Mouse (Mus musculus) forelimb bud, embryonic 11.5 days (tissue): ENCODE data around the gene Tmed1.
"Not testable (repeated sequence)": the region's sequence is repeated elsewhere in the genome, so short reads cannot be mapped to it uniquely, and the experiment has no call there.

ENCODE experiments used
- DNase-seq: peaks from one replicate; pipeline ENCODE4 v3.0.0-alpha.2; 2012; ENCODE audit warnings: low read depth, low spot score

Gene Tmed1

GRCm38 (mm10) chr9:21472913-21473312 lies 37.1 kb downstream of the Tmed1 start:
- no peak for DNase-seq

DNA sequence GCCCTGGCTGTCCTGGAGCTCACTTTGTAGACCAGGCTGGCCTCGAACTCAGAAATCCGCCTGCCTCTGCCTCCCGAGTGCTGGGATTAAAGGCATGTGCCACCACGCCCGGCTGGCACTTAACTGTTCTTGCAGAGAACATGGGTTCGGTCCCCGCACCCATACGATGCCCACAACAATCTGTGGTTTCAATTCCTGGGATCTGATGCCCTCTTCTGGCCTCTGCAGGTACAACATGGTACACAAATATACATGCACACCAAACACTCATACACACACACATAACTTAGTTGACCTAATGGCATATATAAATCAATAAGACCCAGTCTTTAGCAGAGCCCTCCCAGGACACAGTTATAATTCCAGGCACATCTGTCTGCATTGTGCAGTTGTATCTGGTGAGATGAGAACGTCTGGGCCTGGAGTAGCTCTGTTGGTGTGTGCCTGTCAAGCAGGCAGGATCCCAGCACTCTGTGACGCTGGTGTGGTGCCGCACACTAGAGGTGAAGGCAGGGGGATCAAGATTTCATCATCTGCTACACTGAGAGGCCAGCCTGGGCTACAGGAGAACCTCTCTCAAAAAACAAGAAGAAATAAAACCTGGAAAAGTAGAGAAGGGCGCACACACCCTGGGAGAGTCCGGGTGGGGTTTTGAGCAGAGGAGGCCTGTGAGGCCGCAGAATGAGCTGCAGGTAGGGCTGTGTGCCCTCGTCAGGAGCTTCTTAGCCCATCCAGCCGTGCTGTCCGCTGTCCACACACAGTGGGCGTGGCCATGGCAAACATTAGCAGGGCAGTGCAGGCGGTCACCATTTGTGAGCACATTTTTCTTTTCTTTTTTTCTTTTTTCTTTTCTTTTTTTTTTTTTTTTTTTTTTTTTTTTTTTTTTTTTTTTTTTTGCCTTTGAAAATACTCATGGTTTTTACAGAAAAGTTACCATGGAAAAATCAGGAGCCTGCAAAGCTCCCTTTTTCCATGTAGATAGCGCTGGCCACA lies 40.7 kb downstream of the Tmed1 start:
- DNase-seq, result peak; percentile 30

DNA sequence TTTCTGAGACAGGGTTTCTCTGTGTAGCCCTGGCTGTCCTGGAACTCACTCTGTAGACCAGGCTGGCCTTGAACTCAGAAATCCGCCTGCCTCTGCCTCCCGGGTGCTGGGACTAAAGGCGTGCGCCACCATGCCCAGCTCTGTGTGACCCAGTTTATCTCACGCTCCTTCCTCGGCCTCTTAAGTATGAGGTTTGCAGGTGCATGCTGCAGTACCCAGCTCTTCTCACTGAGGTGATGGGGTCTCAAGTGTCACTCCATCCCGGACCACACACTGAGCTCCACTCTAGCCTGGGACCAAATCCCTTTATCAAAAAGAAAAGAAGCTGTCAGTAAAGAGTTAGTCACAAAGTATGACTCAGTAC lies 45.5 kb downstream of the Tmed1 start:
- not testable (repeated sequence) for DNase-seq

DNA sequence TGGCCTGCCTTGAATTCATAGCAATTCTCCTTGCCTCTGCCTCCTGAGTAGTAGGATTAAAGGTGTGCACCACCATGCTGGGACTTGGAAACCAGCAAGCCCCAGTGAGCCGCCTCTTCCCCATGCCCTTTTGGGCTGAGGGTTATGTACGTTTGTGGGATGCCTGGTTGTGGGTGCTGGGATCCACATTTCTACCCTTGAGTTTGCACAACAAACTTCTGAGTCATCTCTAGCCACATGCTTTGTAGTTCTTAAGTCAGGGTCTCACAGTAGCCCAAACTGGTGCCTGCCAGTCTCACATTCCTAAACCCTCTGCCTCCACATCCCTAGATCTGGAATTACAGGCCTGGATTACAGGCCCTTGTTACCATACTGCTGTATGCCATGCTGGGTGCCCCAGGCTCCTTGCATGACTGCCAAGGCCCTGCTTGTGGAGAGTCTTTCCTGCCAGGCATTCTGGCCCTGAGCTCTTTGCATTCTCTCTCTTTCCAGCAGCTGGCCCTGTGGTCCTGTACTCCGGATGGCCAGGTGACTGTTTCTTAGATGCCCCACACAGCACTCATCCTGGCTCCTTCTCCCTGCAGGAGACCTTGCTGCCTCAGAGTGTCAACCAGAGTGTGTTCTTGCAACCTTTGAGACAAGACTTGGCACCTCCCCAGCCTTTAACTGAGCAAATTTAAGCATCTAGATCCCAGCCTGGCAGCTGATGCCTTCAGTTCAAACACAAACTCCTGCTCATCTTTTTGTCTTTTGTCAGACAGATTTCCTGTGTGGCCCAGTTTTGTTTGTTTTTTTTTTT lies 46.1 kb downstream of the Tmed1 start:
- DNase-seq, result no peak

GRCm38 (mm10) chr9:21463138-21463590 lies 46.9 kb downstream of the Tmed1 start:
- DNase-seq, result no peak

DNA sequence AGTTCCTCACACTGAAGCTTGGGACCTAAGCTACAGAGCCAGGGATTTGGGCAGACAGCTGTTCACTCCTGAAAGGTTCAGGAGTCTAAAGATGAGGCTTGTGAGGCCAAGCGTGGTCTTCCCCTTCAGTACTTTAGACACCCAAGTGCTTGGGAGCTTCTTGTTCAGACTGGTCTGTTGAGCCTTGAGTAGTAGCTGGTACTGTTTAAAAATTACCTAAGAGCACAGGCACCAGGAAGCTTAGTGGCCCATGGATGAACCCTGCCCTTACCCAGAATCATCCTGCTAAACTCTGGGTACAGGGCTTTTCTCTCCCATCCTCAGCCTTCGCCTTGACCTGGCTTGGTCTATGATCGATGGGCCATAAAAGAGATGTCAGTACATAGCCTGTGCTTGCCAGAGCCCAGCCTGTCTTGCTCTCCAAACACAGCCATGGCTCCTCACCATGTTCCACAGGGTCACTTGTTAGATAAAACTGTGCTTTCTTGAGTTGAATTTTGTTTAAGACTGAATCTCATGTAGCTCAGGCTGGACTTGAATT lies 49.6 kb downstream of the Tmed1 start:
- DNase-seq, result no peak

DNA sequence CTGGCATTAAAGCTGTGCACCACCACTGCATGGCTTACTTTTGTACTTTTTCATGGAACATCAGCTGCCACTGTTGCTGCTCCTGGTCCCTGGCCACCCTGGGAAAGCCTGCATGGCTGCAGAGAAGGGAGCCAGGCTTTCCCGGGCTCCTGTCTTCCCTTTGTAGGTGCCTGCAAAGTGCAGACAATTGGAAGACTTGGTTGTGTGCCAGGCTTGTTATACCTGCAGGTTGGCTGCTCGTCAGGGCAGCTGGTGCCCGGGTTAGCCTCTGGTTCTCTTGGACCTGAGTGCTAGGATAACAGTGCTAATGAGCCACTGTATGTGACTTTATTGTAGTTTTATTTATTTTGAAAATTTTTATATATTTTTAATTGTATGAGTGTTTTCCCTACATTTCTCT lies 51.2 kb downstream of the Tmed1 start:
- DNase-seq, result no peak
